Mouse (Mus musculus) myocyte (in vitro differentiated cells): Measurements from ENCODE around the gene Adcy6. TPM values are rescaled to one million over a fixed set of nuclear protein-coding genes. Genes with fewer than 3 reads are reported as not detected.

Source experiments
- H3K27me3 ChIP-seq: one replicate; pipeline ENCODE4 v1.6.1; 2011; ENCODE audit not compliant: control insufficient read depth, insufficient read depth, insufficient read length
- H3K36me3 ChIP-seq: one replicate; pipeline ENCODE4 v1.6.1; 2011; ENCODE audit not compliant: control insufficient read depth, insufficient read depth
- H3K4me2 ChIP-seq: one replicate; pipeline ENCODE4 v1.6.1; 2011; ENCODE audit warnings: low read depth, control low read depth
- H3K4me3 ChIP-seq: one replicate; pipeline ENCODE4 v1.5.1; 2011; ENCODE audit warnings: mild to moderate bottlenecking, control low read depth, moderate library complexity
- H3K79me2 ChIP-seq: one replicate; pipeline ENCODE4 v1.6.1; 2011; ENCODE audit not compliant: control insufficient read depth, insufficient read depth
- H3ac ChIP-seq: one replicate; pipeline ENCODE4 v1.6.1; 2011; ENCODE audit not compliant: control insufficient read depth, insufficient read length
- CEBPB ChIP-seq: IDR thresholded peaks from 2 replicates; pipeline ENCODE4 v1.6.1; 2011; ENCODE audit warnings: mild to moderate bottlenecking, moderate library complexity; ENCODE audit not compliant: poor library complexity, insufficient read depth, severe bottlenecking
- E2F4 ChIP-seq: IDR thresholded peaks from one replicate; pipeline ENCODE4 v1.6.1; 2011; ENCODE audit warnings: mild to moderate bottlenecking, control low read depth, moderate library complexity; ENCODE audit not compliant: insufficient read depth
- MAX ChIP-seq: IDR thresholded peaks from one replicate; pipeline ENCODE4 v1.6.1; 2011; ENCODE audit warnings: low read depth, mild to moderate bottlenecking, control low read depth
- MYOD1 ChIP-seq, 3 experiments: IDR thresholded peaks; one replicate each; pipeline ENCODE4 v1.6.1; 2011; ENCODE audit warnings: control low read depth in 2 of 3, low read depth in 2 of 3, mild to moderate bottlenecking in 2 of 3, moderate library complexity in 1 of 3; ENCODE audit not compliant: insufficient read length in 2 of 3, control insufficient read depth in 1 of 3
- MYOG ChIP-seq, 3 experiments: IDR thresholded peaks; one replicate each; pipeline ENCODE4 v1.6.1; 2011; ENCODE audit warnings: control low read depth in 2 of 3, low read depth in 2 of 3, mild to moderate bottlenecking in 2 of 3; ENCODE audit not compliant: insufficient read length in 2 of 3, control insufficient read depth in 1 of 3, insufficient read depth in 1 of 3
- POLR2A ChIP-seq: IDR thresholded peaks from one replicate; pipeline ENCODE4 v1.6.1; 2011; ENCODE audit warnings: low read depth, mild to moderate bottlenecking, control low read depth, moderate library complexity; ENCODE audit not compliant: insufficient read length
- POLR2AphosphoS2 ChIP-seq: IDR thresholded peaks from one replicate; pipeline ENCODE4 v1.6.1; 2011; ENCODE audit warnings: low read depth, control low read depth; ENCODE audit not compliant: insufficient read length
- REST ChIP-seq: IDR thresholded peaks from one replicate; pipeline ENCODE4 v1.6.1; 2011; ENCODE audit warnings: mild to moderate bottlenecking, control low read depth, moderate library complexity; ENCODE audit not compliant: insufficient read depth, insufficient read length
- SRF ChIP-seq: IDR thresholded peaks from one replicate; pipeline ENCODE4 v1.6.1; 2011; ENCODE audit warnings: low read depth; ENCODE audit not compliant: control insufficient read depth, insufficient read length
- TCF12 ChIP-seq: IDR thresholded peaks from one replicate; pipeline ENCODE4 v1.6.1; 2011; ENCODE audit warnings: mild to moderate bottlenecking, control low read depth; ENCODE audit not compliant: poor library complexity, insufficient read depth, severe bottlenecking
- TCF3 ChIP-seq: IDR thresholded peaks from one replicate; pipeline ENCODE4 v1.6.1; 2011; ENCODE audit warnings: low read depth, control low read depth; ENCODE audit not compliant: insufficient read length
- USF1 ChIP-seq: IDR thresholded peaks from one replicate; pipeline ENCODE4 v1.6.1; 2011; ENCODE audit warnings: low read depth, mild to moderate bottlenecking, control low read depth, moderate library complexity
- polyA plus RNA-seq: library from polyadenylated mRNA; unstranded; fragments of >200 nt; fragmentation: generic; extraction: Trizol; gene quantifications from one replicate; pipeline ENCODE4 v1.2.1, GENCODE M21; 2012; ENCODE audit warnings: missing spikeins

Adcy6 gene
- polyA plus RNA-seq, 1 experiment = 32.4 TPM

GRCm38 (mm10) chr15:98614971-98615370 is 5.1 kb upstream of the Adcy6 start:
- Histone ChIP-seq H3ac (no peak overlapping the region), H3K4me2 (no peak overlapping the region), H3K27me3 (no peaks in the 10 kb centered on the region), H3K79me2 (no peaks in the 10 kb centered on the region), H3K4me3 (no peak overlapping the region), H3K36me3 (no peaks in the 10 kb centered on the region)
- no peak for TF ChIP-seq USF1
- no peak for TF ChIP-seq REST
- no peak for TF ChIP-seq CEBPB
- no peak for TF ChIP-seq TCF12
- TF ChIP-seq MYOD1 (IDR thresholded peaks at IDR 0.05; ENCODE audit: control insufficient read depth in 1 of 3, insufficient read length in 2 of 3, low read depth in 2 of 3) = no peak
- no peak for TF ChIP-seq E2F4
- no peak for TF ChIP-seq MYOG (IDR thresholded peaks at IDR 0.05; ENCODE audit: control insufficient read depth in 1 of 3, insufficient read depth in 1 of 3, insufficient read length in 2 of 3, low read depth in 2 of 3)
- no peak for TF ChIP-seq TCF3
- no peak for TF ChIP-seq MAX
- no peak for TF ChIP-seq SRF
- TF ChIP-seq POLR2AphosphoS2 = no peak
- no peak for TF ChIP-seq POLR2A

- TF ChIP-seq POLR2A (no peak), REST (no peak), MYOG (IDR thresholded peaks at IDR 0.05; ENCODE audit: control insufficient read depth in 1 of 3, insufficient read depth in 1 of 3, insufficient read length in 2 of 3, low read depth in 2 of 3) (no peak), TCF3 (no peak)
- no peaks in the 10 kb centered on the region for H3K36me3 ChIP-seq
- no peak overlapping the region for H3ac ChIP-seq
- H3K27me3 ChIP-seq = no peaks in the 10 kb centered on the region
- H3K4me3 ChIP-seq = no peak overlapping the region
- H3K4me2 ChIP-seq = no peak overlapping the region
- H3K79me2 ChIP-seq = no peaks in the 10 kb centered on the region
These were observed 4.7 kb upstream of the Adcy6 start for GRCm38 (mm10) chr15:98614551-98614950.

- TF ChIP-seq MAX (no peak), CEBPB (no peak), E2F4 (no peak), TCF12 (no peak), TCF3 (no peak)
- Histone ChIP-seq H3K4me2 (no peak overlapping the region), H3K79me2 (peaks cover 16% of the 10 kb centered on the region), H3K27me3 (no peaks in the 10 kb centered on the region), H3K36me3 (no peaks in the 10 kb centered on the region), H3K4me3 (no peak overlapping the region), H3ac (no peak overlapping the region)
These were observed 2.4 kb upstream of the Adcy6 start for GRCm38 (mm10) chr15:98612229-98612628.

- Histone ChIP-seq H3ac (peak overlapping the region; percentile 4), H3K27me3 (no peaks in the 10 kb centered on the region), H3K36me3 (no peaks in the 10 kb centered on the region)
These were observed 306 bp upstream of the Adcy6 start for GRCm38 (mm10) chr15:98610131-98610633.

GRCm38 (mm10) chr15:98608784-98609250 is 1.1 kb downstream of the Adcy6 start:
- TF ChIP-seq POLR2A (peak; percentile 16), USF1 (no peak)
- H3ac ChIP-seq = peak overlapping the region; percentile 4
- H3K36me3 ChIP-seq = no peaks in the 10 kb centered on the region
- H3K79me2 ChIP-seq = peaks cover 44% of the 10 kb centered on the region
- no peaks in the 10 kb centered on the region for H3K27me3 ChIP-seq
- peak overlapping the region; percentile 94 for H3K4me2 ChIP-seq
- H3K4me3 ChIP-seq = peak overlapping the region; percentile 84

More at GRCm38 (mm10) chr15:98610131-98610633, 306 bp upstream of the Adcy6 start:
- no peak for TF ChIP-seq USF1
- TF ChIP-seq POLR2AphosphoS2 = no peak
- no peak for TF ChIP-seq MYOG (IDR thresholded peaks at IDR 0.05; ENCODE audit: control insufficient read depth in 1 of 3, insufficient read depth in 1 of 3, insufficient read length in 2 of 3, low read depth in 2 of 3)
- TF ChIP-seq CEBPB = no peak
- no peak for TF ChIP-seq TCF12
- no peak for TF ChIP-seq POLR2A
- no peak for TF ChIP-seq MAX
- no peak for TF ChIP-seq TCF3
- no peak for TF ChIP-seq REST
- TF ChIP-seq SRF = no peak
- no peak for TF ChIP-seq MYOD1 (IDR thresholded peaks at IDR 0.05; ENCODE audit: control insufficient read depth in 1 of 3, insufficient read length in 2 of 3, low read depth in 2 of 3)
- no peak for TF ChIP-seq E2F4
- Histone ChIP-seq H3K79me2 (peaks cover 36% of the 10 kb centered on the region), H3K4me2 (peak overlapping the region; percentile 83), H3K4me3 (peak overlapping the region; percentile 84)
